Mouse (Mus musculus) bone marrow macrophage, adult 2 months (primary cell): ENCODE results near the gene Cnnm3.

Source experiments
- CTCF ChIP-seq: IDR thresholded peaks from 2 replicates; pipeline ENCODE4 v1.5.1; 2012; ENCODE audit warnings: low read depth, mild to moderate bottlenecking, low read length, moderate library complexity
- POLR2A ChIP-seq: IDR thresholded peaks from 2 replicates; pipeline ENCODE4 v1.6.1; 2012; ENCODE audit warnings: mild to moderate bottlenecking, low read depth, low read length, borderline replicate concordance

DNA sequence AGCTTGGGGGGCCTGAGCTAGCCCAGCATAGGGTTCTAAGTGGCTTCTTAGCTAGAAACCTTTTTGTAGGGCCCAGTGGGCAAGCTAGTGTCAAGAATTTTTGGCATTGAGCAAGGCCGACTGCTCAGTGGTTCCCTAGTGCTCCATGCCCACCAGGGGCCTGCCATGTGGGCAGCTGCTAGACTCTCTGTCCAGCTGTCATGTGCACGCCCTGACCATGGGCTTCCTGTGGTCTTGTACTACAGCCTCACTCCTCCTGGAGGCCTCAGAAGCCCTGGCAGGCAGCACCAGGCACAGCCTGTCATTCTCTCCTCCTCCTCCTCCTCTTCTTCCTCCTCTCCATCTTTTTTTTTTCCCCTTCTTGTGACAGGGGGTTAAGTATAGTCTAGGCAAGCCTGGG lies 14.4 kb upstream of the Cnnm3 start:
- TF ChIP-seq CTCF, result no peak
- TF ChIP-seq POLR2A, result no peak
